Mouse (Mus musculus) induced T-regulatory cell, adult 2 months (primary cell): ENCODE results near the gene March6.

Experiments used
- DNase-seq: peaks from one replicate; pipeline ENCODE4 v3.0.0-alpha.2; 2012; ENCODE audit warnings: low read depth

March6 gene

GRCm38 (mm10) chr15:31530659-31531445 is at the start of gene March6:
Gene March6 (minus strand): TSS chr15:31531053.
- peak; percentile 95 for DNase-seq

- no peak for DNase-seq
Measured at GRCm38 (mm10) chr15:31576076-31576475, 45.2 kb upstream of the March6 start.

GRCm38 (mm10) chr15:31573692-31574091 is 42.8 kb upstream of the March6 start:
- DNase-seq: no peak

GRCm38 (mm10) chr15:31573287-31573686 is 42.4 kb upstream of the March6 start:
- no peak for DNase-seq

- no peak for DNase-seq
Measured at GRCm38 (mm10) chr15:31571906-31572722, 41.3 kb upstream of the March6 start.

- DNase-seq: no peak
Measured at GRCm38 (mm10) chr15:31570959-31571358, 40.1 kb upstream of the March6 start.

- no peak for DNase-seq
Measured at GRCm38 (mm10) chr15:31569325-31570022, 38.6 kb upstream of the March6 start.

- no peak for DNase-seq
Measured at GRCm38 (mm10) chr15:31568581-31568996, 37.7 kb upstream of the March6 start.

- DNase-seq: no peak
Measured at GRCm38 (mm10) chr15:31567431-31567830, 36.6 kb upstream of the March6 start.

- no peak for DNase-seq
Measured at GRCm38 (mm10) chr15:31565786-31566185, 34.9 kb upstream of the March6 start.

- DNase-seq: no peak
Measured at GRCm38 (mm10) chr15:31565184-31565583, 34.3 kb upstream of the March6 start, which contains the start of gene Cmbl. Gene Cmbl (plus strand): TSS chr15:31565389.

- DNase-seq: no peak
Measured at GRCm38 (mm10) chr15:31563577-31564546, 33.0 kb upstream of the March6 start.

- no peak for DNase-seq
Measured at GRCm38 (mm10) chr15:31562847-31563246, 32.0 kb upstream of the March6 start.

- DNase-seq: no peak
Measured at GRCm38 (mm10) chr15:31561976-31562375, 31.1 kb upstream of the March6 start.

- DNase-seq: no peak
Measured at GRCm38 (mm10) chr15:31561390-31561789, 30.5 kb upstream of the March6 start.

GRCm38 (mm10) chr15:31554855-31555254 is 24.0 kb upstream of the March6 start:
- DNase-seq: no peak

- no peak for DNase-seq
Measured at GRCm38 (mm10) chr15:31550381-31550780, 19.5 kb upstream of the March6 start.

GRCm38 (mm10) chr15:31547421-31547820 is 16.6 kb upstream of the March6 start:
- no peak for DNase-seq

GRCm38 (mm10) chr15:31546291-31546690 is 15.4 kb upstream of the March6 start:
- peak; percentile 60 for DNase-seq

- no peak for DNase-seq
Measured at GRCm38 (mm10) chr15:31545058-31545457, 14.2 kb upstream of the March6 start.

GRCm38 (mm10) chr15:31543246-31543645 is 12.4 kb upstream of the March6 start:
- no peak for DNase-seq
